Mouse (Mus musculus) heart, postnatal 0 days (tissue): ENCODE measurements at regions not wholly inside any gene's neighbourhood (a gene's known extent, or its start where the extent isn't known, plus 50 kb on each side); places are given as distances from the start of the nearest gene placed in this dataset.

Experiments
- ATAC-seq: fragments of 200-750 bp; cut with Nextera tagmentation; 2 replicates; pipeline ENCODE4 v1.8.0; 2017; ENCODE audit warnings: low read depth, moderate number of reproducible peaks, moderate library complexity; ENCODE audit not compliant: insufficient read depth
- DNase-seq: peaks from one replicate; pipeline ENCODE4 v3.0.0-alpha.2; 2016; ENCODE audit warnings: low spot score
- H3K27ac ChIP-seq: fragments of 300-500 bp; sonication (generic); 2 replicates; pipeline ENCODE4 v1.5.1; 2014; ENCODE audit warnings: low read depth, mild to moderate bottlenecking
- H3K27me3 ChIP-seq: fragments of 300-500 bp; sonication (generic); 2 replicates; pipeline ENCODE4 v1.6.1; 2014; ENCODE audit warnings: low read length, mixed read lengths; ENCODE audit not compliant: control insufficient read depth, insufficient read depth
- H3K36me3 ChIP-seq: fragments of 300-500 bp; sonication (generic); replicated peaks from 2 replicates; pipeline ENCODE4 v1.6.1; 2014; ENCODE audit warnings: low read length, mixed read lengths; ENCODE audit not compliant: control insufficient read depth, insufficient read depth
- H3K4me1 ChIP-seq: fragments of 300-500 bp; sonication (generic); 2 replicates; pipeline ENCODE4 v1.6.1; 2014; ENCODE audit warnings: antibody characterized with exemption; ENCODE audit not compliant: control insufficient read depth, insufficient read depth
- H3K4me2 ChIP-seq: fragments of 300-500 bp; sonication (generic); 2 replicates; pipeline ENCODE4 v1.6.1; 2014; ENCODE audit warnings: low read depth, mild to moderate bottlenecking, low read length, moderate library complexity
- H3K4me3 ChIP-seq: fragments of 300-500 bp; sonication (generic); 2 replicates; pipeline ENCODE4 v1.5.1; 2014; ENCODE audit warnings: low read depth, low read length
- H3K9ac ChIP-seq: fragments of 300-500 bp; sonication (generic); replicated peaks from 2 replicates; pipeline ENCODE4 v1.6.1; 2014; ENCODE audit warnings: low read depth, low read length, mixed read lengths
- H3K9me3 ChIP-seq: fragments of 300-500 bp; sonication (generic); replicated peaks from 2 replicates; pipeline ENCODE4 v1.6.1; 2016; ENCODE audit warnings: low read length; ENCODE audit not compliant: control insufficient read depth
- CTCF ChIP-seq: IDR thresholded peaks from 2 replicates; pipeline ENCODE4 v1.5.1; 2016; ENCODE audit warnings: antibody characterized with exemption, control low read depth, low read depth
- EP300 ChIP-seq: IDR thresholded peaks from 2 replicates; pipeline ENCODE4 v1.6.1; 2016; ENCODE audit warnings: antibody characterized with exemption, low read depth
- WGBS: fragments of 180-500 bp; shearing (Covaris S2); extraction: QIAGEN DNeasy Blood & Tissue Kit; methylation state at CpG from one replicate; pipeline ENCODE4 v1.1.7; 2014; 5-methylcytosine and 5-hydroxymethylcytosine counted together

DNA sequence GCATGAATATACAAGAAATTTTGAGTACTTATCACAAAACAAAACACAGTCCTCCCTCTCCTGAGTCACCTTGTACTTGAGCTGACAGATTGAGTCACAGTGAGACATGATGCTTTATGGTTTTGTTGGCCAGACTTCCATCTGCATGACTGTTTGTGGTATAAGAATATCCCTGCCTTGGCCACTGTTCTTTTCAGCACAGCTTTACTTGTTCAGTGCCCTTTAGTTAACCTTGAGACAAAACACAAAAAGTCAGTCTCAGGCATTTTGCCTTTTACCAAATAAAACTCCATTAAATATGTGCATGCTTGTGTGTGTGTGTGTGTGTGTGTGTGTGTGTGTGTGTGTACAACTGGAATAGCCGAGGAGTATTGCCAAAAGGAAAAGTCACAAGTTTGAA, 732.8 kb upstream of the Cited2 start:
- no peak for TF ChIP-seq CTCF
- TF ChIP-seq EP300, result no peak
- DNase-seq (peak; percentile 41), ATAC-seq (peak; percentile 72)
- Histone ChIP-seq H3K9ac (no peak overlapping the region), H3K9me3 (no peaks in the 10 kb centered on the region), H3K4me2 (no peak overlapping the region), H3K27me3 (no peaks in the 10 kb centered on the region), H3K4me3 (no peak overlapping the region), H3K36me3 (no peaks in the 10 kb centered on the region), H3K27ac (peak overlapping the region; percentile 57), H3K4me1 (peaks cover 5% of the 10 kb centered on the region; the same call in 1 of the 2 replicates)
- 47% methylated on average over 1 of the region's 1 CpGs for WGBS

DNA sequence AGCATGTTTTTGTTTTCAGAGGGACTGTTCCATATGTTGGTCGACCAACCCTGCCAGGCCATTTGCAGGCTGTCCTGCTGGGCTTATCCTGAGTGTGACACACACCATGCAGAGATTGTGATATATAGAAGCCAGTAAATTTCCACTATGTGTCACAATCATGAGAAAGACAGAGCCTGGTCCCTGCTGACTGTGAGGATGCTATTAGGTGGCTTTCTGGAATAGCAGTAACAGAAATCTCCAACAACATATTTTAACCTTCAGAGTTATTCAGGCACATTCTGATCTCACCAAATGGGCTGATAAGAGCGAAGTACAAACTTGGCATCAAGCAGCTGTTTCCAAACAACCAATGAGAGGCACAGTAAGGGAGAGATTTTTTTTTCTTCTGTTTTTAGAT, 729.2 kb upstream of the Cited2 start:
- no peaks in the 10 kb centered on the region for H3K9me3 ChIP-seq
- no peaks in the 10 kb centered on the region for H3K36me3 ChIP-seq
- no peak overlapping the region for H3K9ac ChIP-seq
- H3K4me2 ChIP-seq, result no peak overlapping the region
- no peak overlapping the region for H3K4me3 ChIP-seq
- WGBS, result 8% methylated on average over 2 of the region's 2 CpGs
- H3K27me3 ChIP-seq, result no peaks in the 10 kb centered on the region
- peaks cover 5% of the 10 kb centered on the region; the same call in 1 of the 2 replicates for H3K4me1 ChIP-seq
- TF ChIP-seq EP300 (peak; percentile 43; the same call in 1 of the 2 replicates), CTCF (no peak)
- DNase-seq (peak; percentile 83), ATAC-seq (peak; percentile 92)
- peak overlapping the region; percentile 88 for H3K27ac ChIP-seq

DNA sequence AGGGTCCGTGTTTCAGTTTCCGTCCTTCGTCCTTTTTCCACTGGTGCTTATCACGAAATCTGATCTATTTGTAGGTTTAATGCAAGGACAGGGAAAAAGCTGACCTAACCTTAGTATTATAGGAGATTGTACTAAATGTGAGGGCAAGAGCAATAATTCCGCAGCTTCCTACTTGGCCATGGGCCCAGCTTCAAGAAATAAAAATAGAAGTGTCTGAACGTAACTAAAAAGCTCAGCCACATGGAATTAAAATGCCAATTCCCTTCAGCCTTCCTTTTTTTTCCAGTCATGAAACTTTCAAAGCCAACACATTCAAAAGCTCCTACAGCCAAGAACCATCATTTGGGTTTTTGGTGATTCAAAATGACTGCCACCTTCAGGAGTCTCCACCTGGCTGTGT, 728.5 kb upstream of the Cited2 start:
- Histone ChIP-seq H3K27me3 (no peaks in the 10 kb centered on the region), H3K9me3 (no peaks in the 10 kb centered on the region), H3K4me3 (no peak overlapping the region), H3K4me1 (peaks cover 5% of the 10 kb centered on the region; the same call in 1 of the 2 replicates), H3K27ac (peak overlapping the region; percentile 88), H3K36me3 (no peaks in the 10 kb centered on the region), H3K9ac (no peak overlapping the region), H3K4me2 (peak overlapping the region; percentile 3; the same call in 1 of the 2 replicates)
- no peak for ATAC-seq
- 30% methylated on average over 6 of the region's 6 CpGs for WGBS
- no peak for TF ChIP-seq EP300
- TF ChIP-seq CTCF, result no peak
- peak; percentile 31 for DNase-seq

DNA sequence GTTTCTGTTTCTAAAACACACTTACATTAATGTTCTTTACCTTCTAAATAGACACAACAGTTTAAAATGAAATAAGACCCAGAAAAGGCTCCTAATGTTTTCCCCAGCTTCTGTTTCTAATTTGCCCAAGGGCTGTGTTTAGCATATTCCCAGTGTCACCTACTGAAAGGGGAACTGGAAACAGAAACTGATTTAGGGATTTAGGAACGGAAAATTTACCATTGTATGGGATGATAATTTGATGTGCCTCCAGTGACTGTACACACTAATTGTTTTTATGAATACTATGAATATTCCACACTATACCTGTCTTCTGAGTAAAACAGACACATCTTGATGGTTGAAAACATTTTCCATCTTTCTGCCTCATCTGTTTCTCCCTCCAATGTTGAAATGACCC, 728.0 kb upstream of the Cited2 start:
- Histone ChIP-seq H3K9me3 (no peaks in the 10 kb centered on the region), H3K36me3 (no peaks in the 10 kb centered on the region), H3K4me1 (peaks cover 5% of the 10 kb centered on the region; the same call in 1 of the 2 replicates), H3K9ac (no peak overlapping the region), H3K27ac (peak overlapping the region; percentile 88; the same call in 1 of the 2 replicates), H3K4me2 (no peak overlapping the region), H3K27me3 (no peaks in the 10 kb centered on the region), H3K4me3 (no peak overlapping the region)
- no peak for DNase-seq
- ATAC-seq, result no peak
- 76% methylated on average over 1 of the region's 1 CpGs for WGBS
- TF ChIP-seq EP300, result no peak
- no peak for TF ChIP-seq CTCF

DNA sequence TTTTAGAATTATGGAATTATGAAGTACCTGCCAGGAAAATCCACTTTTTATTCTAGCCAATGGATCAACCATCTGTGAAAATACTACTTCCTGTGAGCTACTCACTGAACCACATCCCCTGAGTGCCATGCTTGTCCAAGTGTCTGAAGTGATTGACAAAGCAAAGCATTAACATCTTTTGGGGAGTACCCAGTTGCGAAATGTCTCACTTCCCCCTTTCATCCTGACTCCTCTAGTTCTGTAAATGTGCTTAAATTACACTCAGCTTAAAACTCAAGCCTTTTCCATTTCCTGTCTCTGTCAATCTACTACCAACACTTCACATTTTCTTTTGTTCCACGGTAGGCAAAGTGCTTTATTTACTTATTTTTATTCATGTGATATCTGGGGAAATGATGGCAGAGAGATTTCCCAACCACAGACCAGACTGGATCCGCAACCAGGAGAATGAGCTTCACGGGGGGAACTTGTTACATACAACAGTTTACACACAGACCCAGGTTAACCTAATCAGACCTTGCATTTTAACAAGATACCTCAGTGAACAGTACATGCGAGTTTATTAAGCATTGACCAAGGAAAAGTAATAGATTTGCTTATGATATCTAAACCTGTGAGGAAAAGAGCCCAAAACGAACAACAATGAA, 726.1 kb upstream of the Cited2 start:
- H3K4me2 ChIP-seq, result no peak overlapping the region
- ATAC-seq (no peak), DNase-seq (no peak)
- H3K36me3 ChIP-seq, result no peaks in the 10 kb centered on the region
- H3K9me3 ChIP-seq, result no peaks in the 10 kb centered on the region
- peaks cover 5% of the 10 kb centered on the region; the same call in 1 of the 2 replicates for H3K4me1 ChIP-seq
- H3K27me3 ChIP-seq, result no peaks in the 10 kb centered on the region
- H3K9ac ChIP-seq, result no peak overlapping the region
- H3K4me3 ChIP-seq, result no peak overlapping the region
- no peak overlapping the region for H3K27ac ChIP-seq
- WGBS, result 78% methylated on average over 6 of the region's 6 CpGs
- TF ChIP-seq EP300 (no peak), CTCF (no peak)

DNA sequence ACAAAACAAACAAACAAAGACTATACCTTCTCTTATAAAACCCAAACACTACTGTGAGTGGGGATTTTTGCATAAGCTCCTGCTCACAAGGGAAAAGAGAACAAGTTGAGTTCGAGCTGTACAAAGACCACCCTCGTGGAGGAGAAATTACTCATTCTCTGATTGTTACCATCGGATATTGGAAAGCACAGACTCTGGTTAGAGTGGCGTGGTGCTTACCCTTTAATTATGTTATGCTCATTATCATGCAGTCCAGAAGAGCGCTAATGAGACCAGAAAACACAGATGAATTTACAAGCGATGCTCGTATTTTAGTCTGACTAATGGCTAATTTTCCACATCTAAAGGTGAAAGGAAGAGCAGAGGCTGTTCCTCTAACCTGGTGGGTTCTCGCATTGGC, 721.7 kb upstream of the Cited2 start:
- Histone ChIP-seq H3K36me3 (no peaks in the 10 kb centered on the region), H3K27ac (no peak overlapping the region), H3K4me3 (no peak overlapping the region), H3K4me2 (no peak overlapping the region), H3K4me1 (no peaks in the 10 kb centered on the region), H3K27me3 (no peaks in the 10 kb centered on the region), H3K9ac (no peak overlapping the region), H3K9me3 (no peaks in the 10 kb centered on the region)
- TF ChIP-seq CTCF (no peak), EP300 (no peak)
- no peak for DNase-seq
- ATAC-seq, result no peak
- 86% methylated on average over 8 of the region's 8 CpGs for WGBS
